Mouse (Mus musculus) lung, embryonic 16.5 days (tissue): ENCODE results near the gene Acp5. TPM values are rescaled to one million over a fixed set of nuclear protein-coding genes. Genes with fewer than 3 reads are reported as not detected.

Experiments used
- ATAC-seq: fragments of 200-750 bp; cut with Nextera tagmentation; 2 replicates; pipeline ENCODE4 v1.8.0; 2017; ENCODE audit warnings: low read depth, mild to moderate bottlenecking, moderate library complexity
- H3K27ac ChIP-seq: fragments of 300-500 bp; sonication (generic); 2 replicates; pipeline ENCODE4 v1.5.1; 2014; ENCODE audit warnings: mild to moderate bottlenecking, control low read depth, low read length
- H3K27me3 ChIP-seq: fragments of 300-500 bp; sonication (generic); 2 replicates; pipeline ENCODE4 v1.6.1; 2014; ENCODE audit warnings: low read depth, low read length, mixed read lengths; ENCODE audit not compliant: control insufficient read depth, insufficient read depth
- H3K36me3 ChIP-seq: fragments of 300-500 bp; sonication (generic); 2 replicates; pipeline ENCODE4 v1.6.1; 2014; ENCODE audit warnings: low read length; ENCODE audit not compliant: control insufficient read depth, insufficient read depth
- H3K4me1 ChIP-seq: fragments of 300-500 bp; sonication (generic); replicated peaks from 2 replicates; pipeline ENCODE4 v1.6.1; 2014; ENCODE audit warnings: low read length, mixed read lengths; ENCODE audit not compliant: control insufficient read depth, insufficient read depth
- H3K4me2 ChIP-seq: fragments of 300-500 bp; sonication (generic); 2 replicates; pipeline ENCODE4 v1.6.1; 2014; ENCODE audit warnings: low read depth, low read length, control low read depth
- H3K4me3 ChIP-seq: fragments of 300-500 bp; sonication (generic); 2 replicates; pipeline ENCODE4 v1.5.1; 2014; ENCODE audit warnings: mild to moderate bottlenecking, low read length, control low read depth
- H3K9ac ChIP-seq: fragments of 300-500 bp; sonication (generic); 2 replicates; pipeline ENCODE4 v1.6.1; 2014; ENCODE audit warnings: low read length, control low read depth
- H3K9me3 ChIP-seq: fragments of 300-500 bp; sonication (generic); 2 replicates; pipeline ENCODE4 v1.6.1; 2016; ENCODE audit warnings: low read length; ENCODE audit not compliant: control insufficient read depth
- WGBS: fragments of 180-500 bp; shearing (Covaris S2); extraction: QIAGEN DNeasy Blood & Tissue Kit; methylation state at CpG from one replicate; pipeline ENCODE4 v1.1.7; 2014; 5-methylcytosine and 5-hydroxymethylcytosine counted together
- polyA plus RNA-seq: library from polyadenylated mRNA; unstranded; fragments of >200 nt; fragmentation: Nextera tagmentation; extraction: Ambion mirVana; gene quantifications from 2 replicates; pipeline ENCODE4 v1.2.1, GENCODE M21; 2015

Gene Acp5
- polyA plus RNA-seq, 1 experiment from 2014 or later = 10.2 TPM

- peaks cover 12% of the 10 kb centered on the region for H3K4me1 ChIP-seq
- H3K9me3 ChIP-seq = no peaks in the 10 kb centered on the region
- H3K4me2 ChIP-seq = peak within 1 kb of the TSS; percentile 97
- peak within 1 kb of the TSS; percentile 46 for H3K27ac ChIP-seq
- peak within 1 kb of the TSS; percentile 87 for H3K4me3 ChIP-seq
- peak within 1 kb of the TSS; percentile 95 for H3K9ac ChIP-seq
- WGBS = under 1% methylated on average over 52 of the region's 52 CpGs
- H3K27me3 ChIP-seq = no peaks in the 10 kb centered on the region
- ATAC-seq = peak; percentile 97
- H3K36me3 ChIP-seq = peaks cover 13% of the 10 kb centered on the region
These were observed 18.6 kb downstream of the Acp5 start, which contains the start of gene Elof1 for GRCm38 (mm10) chr9:22116740-22117426. Elof1 (minus strand) TSS chr9:22117172.

GRCm38 (mm10) chr9:22116086-22116485, 19.4 kb downstream of the Acp5 start:
- Histone ChIP-seq H3K4me2 (peak overlapping the region; percentile 97), H3K9me3 (no peaks in the 10 kb centered on the region), H3K36me3 (peaks cover 13% of the 10 kb centered on the region), H3K4me3 (peak overlapping the region; percentile 87), H3K4me1 (peaks cover 12% of the 10 kb centered on the region), H3K27ac (no peak overlapping the region), H3K9ac (peak overlapping the region; percentile 95), H3K27me3 (no peaks in the 10 kb centered on the region)
- WGBS = 16% methylated on average over 15 of the region's 15 CpGs
- ATAC-seq = no peak

- Histone ChIP-seq H3K27me3 (no peaks in the 10 kb centered on the region), H3K4me3 (peak overlapping the region; percentile 87; the same call in 1 of the 2 replicates), H3K36me3 (peaks cover 13% of the 10 kb centered on the region), H3K27ac (no peak overlapping the region), H3K4me1 (peaks cover 12% of the 10 kb centered on the region), H3K4me2 (peak overlapping the region; percentile 97), H3K9ac (no peak overlapping the region; the same call in 1 of the 2 replicates), H3K9me3 (no peaks in the 10 kb centered on the region)
- no peak for ATAC-seq
- 76% methylated on average over 4 of the region's 4 CpGs for WGBS
These were observed 19.9 kb downstream of the Acp5 start for GRCm38 (mm10) chr9:22115635-22116034.

GRCm38 (mm10) chr9:22108194-22108593, 27.3 kb downstream of the Acp5 start:
- ATAC-seq = no peak
- no peaks in the 10 kb centered on the region for H3K4me1 ChIP-seq
- WGBS = 78% methylated on average over 9 of the region's 9 CpGs
- H3K4me2 ChIP-seq = no peak overlapping the region
- H3K36me3 ChIP-seq = peaks cover 16% of the 10 kb centered on the region
- no peak overlapping the region for H3K9ac ChIP-seq
- H3K9me3 ChIP-seq = no peaks in the 10 kb centered on the region
- H3K27ac ChIP-seq = no peak overlapping the region
- no peak overlapping the region for H3K4me3 ChIP-seq
- no peaks in the 10 kb centered on the region for H3K27me3 ChIP-seq

GRCm38 (mm10) chr9:22099922-22100321, 35.6 kb downstream of the Acp5 start:
- Histone ChIP-seq H3K4me1 (no peaks in the 10 kb centered on the region; the same call in 1 of the 2 replicates), H3K9ac (no peak overlapping the region), H3K27ac (no peak overlapping the region), H3K4me2 (peak overlapping the region; percentile 1; the same call in 1 of the 2 replicates), H3K27me3 (peaks cover 9% of the 10 kb centered on the region; the same call in 1 of the 2 replicates), H3K4me3 (no peak overlapping the region), H3K36me3 (no peaks in the 10 kb centered on the region), H3K9me3 (no peaks in the 10 kb centered on the region)
- WGBS = 2% methylated on average over 18 of the region's 18 CpGs
- ATAC-seq = peak; percentile 54

GRCm38 (mm10) chr9:22098993-22099696, 36.4 kb downstream of the Acp5 start, which contains the start of gene Cnn1:
Cnn1 (plus strand) TSS chr9:22099216.
- peak; percentile 39 for ATAC-seq
- peaks cover 9% of the 10 kb centered on the region; the same call in 1 of the 2 replicates for H3K27me3 ChIP-seq
- H3K4me3 ChIP-seq = no peak within 1 kb of the TSS
- no peaks in the 10 kb centered on the region for H3K9me3 ChIP-seq
- H3K4me2 ChIP-seq = peak within 1 kb of the TSS; percentile 14; the same call in 1 of the 2 replicates
- no peaks in the 10 kb centered on the region; the same call in 1 of the 2 replicates for H3K4me1 ChIP-seq
- 4% methylated on average over 14 of the region's 14 CpGs for whole genome bisulfite sequencing
- no peak within 1 kb of the TSS for H3K9ac ChIP-seq
- no peak within 1 kb of the TSS for H3K27ac ChIP-seq
- no peaks in the 10 kb centered on the region for H3K36me3 ChIP-seq

- Histone ChIP-seq H3K9ac (peak overlapping the region; percentile 66), H3K27me3 (peaks cover 9% of the 10 kb centered on the region; the same call in 1 of the 2 replicates), H3K36me3 (no peaks in the 10 kb centered on the region), H3K4me2 (peak overlapping the region; percentile 69), H3K9me3 (no peaks in the 10 kb centered on the region), H3K4me3 (peak overlapping the region; percentile 48), H3K4me1 (no peaks in the 10 kb centered on the region; the same call in 1 of the 2 replicates), H3K27ac (no peak overlapping the region)
- ATAC-seq = peak; percentile 81
- WGBS = under 1% methylated on average over 24 of the region's 24 CpGs
These were observed 39.6 kb downstream of the Acp5 start for GRCm38 (mm10) chr9:22095854-22096307.

GRCm38 (mm10) chr9:22092746-22093145, 42.8 kb downstream of the Acp5 start:
- Histone ChIP-seq H3K4me2 (no peak overlapping the region), H3K36me3 (no peaks in the 10 kb centered on the region), H3K27ac (no peak overlapping the region), H3K9ac (no peak overlapping the region), H3K4me1 (no peaks in the 10 kb centered on the region; the same call in 1 of the 2 replicates), H3K27me3 (no peaks in the 10 kb centered on the region), H3K4me3 (no peak overlapping the region), H3K9me3 (no peaks in the 10 kb centered on the region)
- 79% methylated on average over 6 of the region's 6 CpGs for WGBS
- ATAC-seq = no peak

- ATAC-seq = no peak
- Histone ChIP-seq H3K27ac (no peak overlapping the region), H3K36me3 (no peaks in the 10 kb centered on the region), H3K9me3 (no peaks in the 10 kb centered on the region), H3K9ac (no peak overlapping the region), H3K4me1 (0 out of 2 replicates have a peak, but pooled peaks cover 4% of the 10 kb centered on the region), H3K4me2 (no peak overlapping the region), H3K4me3 (no peak overlapping the region), H3K27me3 (no peaks in the 10 kb centered on the region)
- WGBS = 70% methylated on average over 7 of the region's 7 CpGs
These were observed 45.5 kb downstream of the Acp5 start for GRCm38 (mm10) chr9:22089986-22090385.
